Mouse (Mus musculus): ENCODE results near the gene Rsph9. TPM values are rescaled to one million over a fixed set of nuclear protein-coding genes. Genes with fewer than 3 reads are reported as not detected.
A peak's percentile ranks its signal among the peaks of the same experiment; 100 is the strongest.

Rsph9 gene
- total RNA-seq, 2 experiments from 2014 or later = 8.5 to 12.2 TPM

DNA sequence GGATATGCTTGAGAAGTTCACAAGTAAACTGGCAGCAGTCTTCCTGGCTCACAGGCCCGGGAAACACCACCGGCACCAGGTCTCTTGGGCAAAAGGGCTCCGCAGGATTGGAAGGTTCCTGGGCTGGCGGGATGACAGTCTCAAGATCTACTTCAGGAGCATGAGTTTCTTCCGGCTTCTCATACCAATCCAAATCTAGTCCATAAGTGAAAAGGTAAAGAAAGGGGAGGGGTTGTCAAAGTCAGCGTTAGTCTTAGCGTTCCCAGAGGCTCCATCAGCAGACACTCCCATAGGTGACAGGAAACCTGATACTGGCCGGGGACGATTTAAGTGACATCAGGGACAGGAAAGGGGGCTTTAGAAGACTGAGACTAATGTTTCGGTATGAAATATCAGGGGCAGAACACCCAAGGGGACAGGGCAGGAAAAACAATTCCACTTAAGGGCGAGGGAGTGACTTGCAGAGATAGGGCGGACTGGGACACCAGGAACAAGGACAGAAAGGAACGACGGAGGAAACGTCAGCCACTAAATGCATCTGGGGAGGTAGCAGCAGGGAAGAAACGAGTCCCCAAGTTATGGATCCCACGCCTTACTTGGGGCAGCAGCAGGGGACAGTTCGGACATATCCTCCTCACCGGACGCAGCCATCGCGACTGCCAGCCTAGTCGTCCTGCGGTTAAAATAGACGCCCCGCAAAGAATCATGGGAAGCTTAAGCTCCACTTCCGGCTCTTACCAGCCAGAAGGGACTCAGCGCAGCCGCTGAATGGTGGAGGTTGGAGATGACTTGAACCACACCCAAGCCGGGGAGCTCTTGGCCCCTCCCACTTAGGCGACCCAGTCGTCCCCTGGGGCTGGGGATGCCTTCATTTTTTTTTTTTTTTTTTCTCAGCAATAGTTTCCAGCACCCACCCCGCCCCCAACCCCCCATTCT is 9.1 kb upstream of the Rsph9 start, which contains the start of gene Mad2l1bp:
Mad2l1bp (minus strand) TSS at position 707 of the 936 bp plus-strand sequence.
- DNase-seq (ENCODE audit: low spot score in 2 of 2) = peak; percentile 75 to 78

- no peak for DNase-seq (ENCODE audit: low spot score in 2 of 2)
Observed at GRCm38 (mm10) chr17:46139872-46140271, 4.1 kb downstream of the Rsph9 start.

DNA sequence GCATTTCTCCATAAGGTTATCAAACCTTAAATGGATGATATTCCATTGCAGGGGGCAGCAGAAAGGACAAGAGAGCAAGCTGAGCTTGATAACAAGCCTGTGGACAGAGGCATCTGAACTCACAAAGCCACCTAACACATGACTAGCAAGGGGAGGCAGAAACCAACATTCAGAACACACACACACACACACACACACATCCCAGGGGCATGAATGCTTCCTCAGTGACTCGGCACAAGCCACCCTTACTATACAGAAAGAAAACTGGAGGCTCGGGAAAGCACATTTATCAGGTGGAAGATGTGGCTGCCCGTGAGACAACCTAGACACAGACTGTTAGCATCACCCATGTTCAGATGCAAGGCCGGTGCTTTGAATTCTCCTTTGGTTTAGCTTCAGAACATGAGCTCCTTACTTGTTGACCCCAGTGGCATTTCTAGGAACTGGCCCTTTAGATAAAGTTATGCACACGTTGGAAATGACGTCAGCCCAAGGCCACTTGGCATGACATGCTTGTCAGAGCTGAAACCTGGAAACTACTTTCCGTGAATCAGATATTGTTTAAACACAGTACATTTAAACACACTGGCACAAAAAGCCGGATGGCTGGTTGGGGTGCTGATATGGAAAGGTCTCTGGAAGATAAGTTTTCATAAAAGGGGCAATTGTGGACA is 5.3 kb downstream of the Rsph9 start:
- DNase-seq (ENCODE audit: low spot score in 2 of 2) = peak in 1 of 2 experiments; percentile 33

DNA sequence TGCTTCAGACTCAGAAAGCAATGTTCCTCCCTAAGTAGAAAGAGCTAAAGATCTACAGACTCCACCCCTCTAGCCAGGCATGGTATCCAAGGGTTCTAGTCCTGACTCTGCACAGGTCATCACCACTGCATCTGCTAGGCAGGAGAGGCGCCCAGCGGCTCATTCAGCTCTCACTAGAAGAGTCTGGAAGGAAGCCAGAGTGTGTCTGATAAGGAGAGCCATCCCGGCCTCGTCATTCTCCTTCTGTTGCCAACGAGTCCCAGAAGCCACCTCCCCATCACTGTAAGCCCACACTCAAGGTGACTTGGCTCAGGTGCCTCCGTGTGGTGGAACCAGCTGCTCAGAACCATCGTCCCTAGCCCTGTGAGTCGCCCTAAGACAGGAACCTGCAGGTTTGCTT is 11.2 kb downstream of the Rsph9 start:
- DNase-seq (ENCODE audit: low spot score in 2 of 2) = no peak

GRCm38 (mm10) chr17:46132058-46132718 is 11.8 kb downstream of the Rsph9 start:
- peak; percentile 82 to 83 for DNase-seq (ENCODE audit: low spot score in 2 of 2)

GRCm38 (mm10) chr17:46129741-46130498 is 14.1 kb downstream of the Rsph9 start:
- no peak for DNase-seq (ENCODE audit: low spot score in 2 of 2)

- no peak for DNase-seq (ENCODE audit: low spot score in 2 of 2)
Observed at GRCm38 (mm10) chr17:46127814-46128493, 16.1 kb downstream of the Rsph9 start.

DNA sequence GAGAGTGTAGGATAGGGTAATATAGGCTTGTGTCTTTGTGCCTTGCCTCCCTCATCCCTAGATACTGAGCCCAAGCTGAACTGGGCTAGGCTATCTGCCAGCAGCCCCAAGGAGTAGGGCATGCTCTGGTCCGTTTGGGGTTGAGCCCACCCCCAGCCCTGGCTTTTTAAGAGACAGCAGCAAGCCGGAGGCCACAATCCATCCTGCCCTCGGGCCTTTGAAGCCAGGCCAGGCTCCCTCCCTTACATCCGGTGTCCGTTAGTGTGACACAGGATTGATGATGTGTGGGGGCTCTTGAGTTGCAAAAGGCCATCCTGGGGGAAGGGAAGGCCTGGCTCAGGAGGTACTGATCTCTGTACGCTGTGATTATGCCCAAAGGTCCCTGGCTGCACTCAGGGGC is 17.4 kb downstream of the Rsph9 start:
- no peak for DNase-seq (ENCODE audit: low spot score in 2 of 2)

DNA sequence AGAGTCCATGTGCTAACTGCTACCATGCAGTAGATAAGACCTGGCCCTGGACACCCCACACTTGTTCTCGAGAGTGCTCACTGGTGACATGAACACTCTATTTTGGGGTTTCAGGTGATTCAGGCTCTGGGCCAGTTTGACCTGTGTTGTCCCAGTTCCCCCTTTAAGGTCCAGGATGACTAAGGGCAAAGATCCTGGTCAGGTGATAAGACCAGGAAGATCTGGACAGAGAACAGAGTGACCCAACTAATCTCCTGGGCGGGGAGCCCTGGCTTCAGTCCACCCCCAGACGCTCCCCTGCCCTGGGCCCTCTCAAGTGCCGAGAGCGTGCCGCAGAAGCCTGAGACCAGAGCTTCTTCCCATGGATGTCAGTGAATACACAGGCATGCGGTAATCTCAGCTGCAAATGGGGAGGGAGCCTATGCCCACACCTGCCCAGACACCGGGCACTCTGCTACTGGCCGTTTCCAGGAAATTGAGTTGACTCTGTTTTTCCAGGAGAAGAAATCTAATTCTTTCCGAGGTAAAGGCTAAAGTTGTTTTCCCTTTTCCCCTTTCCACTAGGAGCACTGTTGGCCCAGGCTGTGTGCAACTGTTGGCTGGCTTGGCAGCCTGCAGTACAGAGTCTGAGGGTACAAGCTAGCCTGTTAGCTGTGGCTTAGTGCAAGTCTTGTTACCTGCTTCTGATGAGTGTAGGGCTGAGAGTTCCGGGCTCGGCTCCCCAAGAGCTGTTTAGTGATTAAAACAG is 19.9 kb downstream of the Rsph9 start:
- no peak for DNase-seq (ENCODE audit: low spot score in 2 of 2)

GRCm38 (mm10) chr17:46123285-46123684 is 20.7 kb downstream of the Rsph9 start:
- DNase-seq (ENCODE audit: low spot score in 2 of 2) = no peak

GRCm38 (mm10) chr17:46122791-46123190 is 21.2 kb downstream of the Rsph9 start:
- DNase-seq (ENCODE audit: low spot score in 2 of 2) = no peak

DNA sequence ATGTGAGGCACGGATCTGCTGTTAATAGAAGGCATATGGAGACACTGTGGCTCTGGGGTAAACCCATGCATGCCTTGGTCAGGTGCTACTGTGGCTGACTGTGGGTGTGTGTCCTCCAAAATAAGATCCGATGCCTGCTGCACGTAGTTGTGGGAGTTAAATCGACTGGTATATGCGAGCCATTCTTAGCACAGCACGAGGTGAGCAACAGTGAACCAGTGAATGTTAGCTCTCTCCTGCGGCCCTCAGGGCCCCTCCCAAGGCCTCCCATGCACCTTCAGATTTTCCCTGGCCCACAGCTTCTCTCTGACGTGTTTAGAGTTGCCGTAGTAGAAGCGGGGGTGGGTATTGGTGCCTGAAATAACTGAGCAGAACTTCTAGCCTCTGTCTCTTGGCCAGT is 24.4 kb downstream of the Rsph9 start:
- no peak for DNase-seq (ENCODE audit: low spot score in 2 of 2)

DNA sequence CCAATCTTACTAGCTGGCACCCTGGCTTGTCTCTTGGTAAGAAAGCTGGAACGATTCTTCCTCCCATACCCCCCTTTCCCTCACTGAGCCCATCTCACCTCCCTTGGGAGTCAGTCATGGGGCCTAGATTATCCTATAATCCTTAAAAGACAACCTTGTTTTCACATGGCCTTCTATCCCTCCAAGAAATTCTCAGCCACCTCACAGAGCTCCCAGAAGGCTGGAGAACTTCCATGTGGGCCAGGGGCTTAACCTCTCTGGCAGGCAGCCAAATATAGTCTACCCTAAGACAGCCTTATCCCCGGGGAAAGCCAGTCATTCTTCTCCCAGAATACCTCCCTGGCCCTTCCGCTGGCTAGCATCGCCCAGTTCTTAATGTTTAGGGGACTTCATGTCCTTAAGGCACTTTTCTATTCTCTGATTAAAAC is 25.6 kb downstream of the Rsph9 start:
- DNase-seq (ENCODE audit: low spot score in 2 of 2) = no peak

GRCm38 (mm10) chr17:46117623-46118422 is 26.2 kb downstream of the Rsph9 start:
- DNase-seq (ENCODE audit: low spot score in 2 of 2) = no peak

GRCm38 (mm10) chr17:46116881-46117280 is 27.1 kb downstream of the Rsph9 start:
- no peak for DNase-seq (ENCODE audit: low spot score in 2 of 2)

DNA sequence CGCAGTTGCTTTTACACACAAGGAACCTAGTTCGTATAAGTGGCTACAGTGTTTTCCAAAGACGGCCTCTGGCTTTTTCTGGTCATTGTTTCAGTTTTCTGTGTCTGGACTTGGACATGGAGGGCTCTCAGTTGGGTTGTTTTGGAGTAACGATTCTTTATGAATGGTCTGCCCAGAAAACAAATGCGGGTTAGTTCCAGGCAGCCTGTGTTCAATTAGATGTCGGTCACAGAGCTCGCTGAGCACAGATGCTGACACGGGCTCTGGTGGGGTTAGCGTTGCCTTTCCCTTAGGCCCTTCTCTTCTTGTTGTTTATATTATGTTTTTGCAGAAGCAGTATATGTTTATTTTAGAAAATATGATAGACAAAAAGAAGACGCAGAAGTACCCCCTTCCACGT is 27.9 kb downstream of the Rsph9 start:
- no peak for DNase-seq (ENCODE audit: low spot score in 2 of 2)

DNA sequence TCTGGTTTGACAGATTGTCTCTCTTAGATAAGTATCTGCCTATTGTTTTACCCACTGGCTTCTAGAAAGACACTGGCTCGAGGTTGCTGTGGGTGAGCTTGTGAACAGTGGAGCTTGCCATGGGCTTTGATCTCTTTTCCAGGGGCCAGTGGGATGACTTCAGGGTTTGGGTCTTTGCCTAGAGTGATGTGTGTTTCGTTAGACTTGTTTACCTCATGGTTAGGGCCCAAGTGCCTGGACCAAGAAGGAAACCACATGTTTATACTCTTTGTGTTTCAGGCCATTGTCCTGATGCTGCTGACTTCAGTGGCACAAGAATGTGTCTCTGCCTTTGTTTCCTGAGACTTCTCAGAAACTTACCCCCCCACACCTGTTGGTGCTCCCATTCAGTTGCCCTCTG is 28.5 kb downstream of the Rsph9 start:
- DNase-seq (ENCODE audit: low spot score in 2 of 2) = no peak

DNA sequence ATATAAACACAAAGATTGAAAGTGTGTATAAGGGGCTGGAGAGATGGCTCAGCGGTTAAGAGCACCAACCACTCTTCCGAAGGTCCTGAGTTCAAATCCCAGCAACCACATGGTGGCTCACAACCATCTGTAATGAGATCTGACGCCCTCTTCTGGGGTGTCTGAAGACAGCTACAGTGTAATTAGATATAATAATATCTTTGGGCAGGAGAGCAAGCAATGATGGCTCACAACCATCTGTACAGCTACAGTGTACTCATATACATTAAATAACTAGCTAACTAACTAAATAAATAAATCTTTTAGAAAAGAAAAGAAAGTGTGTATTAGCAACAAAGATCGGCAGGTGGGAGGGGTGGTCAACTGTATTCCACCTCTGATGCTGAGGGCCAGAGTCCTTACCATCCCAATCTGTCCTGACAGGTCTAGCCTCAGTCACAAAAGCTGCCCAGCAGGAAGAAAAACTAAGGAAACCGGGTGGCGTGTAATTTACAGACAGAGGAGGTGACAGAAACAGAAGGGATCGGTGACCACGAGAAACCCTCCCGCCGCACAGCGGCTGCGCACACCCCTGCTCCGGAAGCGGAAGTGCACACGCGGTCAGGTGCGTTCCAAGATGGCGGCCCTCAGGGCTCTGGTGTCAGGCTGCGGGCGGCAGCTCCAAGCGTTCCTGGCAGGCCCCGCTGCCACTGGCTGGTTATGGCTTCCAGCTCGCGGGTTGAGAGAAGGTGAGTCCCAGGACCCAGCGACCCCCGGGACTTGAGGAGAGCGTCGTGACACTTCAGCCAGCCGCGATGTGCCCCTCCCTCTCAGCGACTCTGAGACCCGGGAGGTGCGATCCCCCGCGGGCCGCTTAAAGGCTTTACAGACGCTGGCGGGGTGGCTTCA is 33.4 kb downstream of the Rsph9 start, which contains the start of gene Mrps18a:
Mrps18a (plus strand) TSS at position 585 of the 888 bp plus-strand sequence.
- DNase-seq (ENCODE audit: low spot score in 2 of 2) = peak; percentile 81 to 82
